Mouse (Mus musculus) heart, embryonic 13.5 days (tissue): ENCODE results near the gene Pard3. TPM values are rescaled to one million over a fixed set of nuclear protein-coding genes. Genes with fewer than 3 reads are reported as not detected.

ENCODE experiments used
- ATAC-seq: fragments of 200-750 bp; cut with Nextera tagmentation; 2 replicates; pipeline ENCODE4 v1.8.0; 2017; ENCODE audit warnings: moderate TSS enrichment; ENCODE audit not compliant: insufficient number of reproducible peaks, low FRiP score, low TSS enrichment; ENCODE audit errors: extremely low read depth
- H3K27ac ChIP-seq: fragments of 300-500 bp; sonication (generic); replicated peaks from 2 replicates; pipeline ENCODE4 v1.5.1; 2015; ENCODE audit warnings: moderate library complexity, mild to moderate bottlenecking, inconsistent platforms
- H3K27me3 ChIP-seq: fragments of 300-500 bp; sonication (generic); replicated peaks from 2 replicates; pipeline ENCODE4 v1.6.1; 2015; ENCODE audit warnings: mild to moderate bottlenecking, inconsistent platforms
- H3K36me3 ChIP-seq: fragments of 300-500 bp; sonication (generic); 2 replicates; pipeline ENCODE4 v1.6.1; 2015; ENCODE audit warnings: mild to moderate bottlenecking, inconsistent platforms
- H3K4me1 ChIP-seq: fragments of 300-500 bp; sonication (generic); 2 replicates; pipeline ENCODE4 v1.6.1; 2015; ENCODE audit warnings: inconsistent platforms
- H3K4me2 ChIP-seq: fragments of 300-500 bp; sonication (generic); 2 replicates; pipeline ENCODE4 v1.6.1; 2015; ENCODE audit warnings: inconsistent platforms, mild to moderate bottlenecking, moderate library complexity
- H3K4me3 ChIP-seq: fragments of 300-500 bp; sonication (generic); 2 replicates; pipeline ENCODE4 v1.5.1; 2015; ENCODE audit warnings: moderate library complexity, mild to moderate bottlenecking, inconsistent platforms
- H3K9ac ChIP-seq: fragments of 300-500 bp; sonication (generic); 2 replicates; pipeline ENCODE4 v1.6.1; 2015; ENCODE audit warnings: inconsistent platforms, mild to moderate bottlenecking, moderate library complexity
- H3K9me3 ChIP-seq: fragments of 300-500 bp; sonication (generic); 2 replicates; pipeline ENCODE4 v1.6.1; 2016; ENCODE audit warnings: inconsistent platforms
- WGBS: fragments of 180-500 bp; shearing (Covaris S2); methylation state at CpG from one replicate; pipeline ENCODE4 v1.1.7; 2015; ENCODE audit warnings: mixed read lengths; 5-methylcytosine and 5-hydroxymethylcytosine counted together
- polyA plus RNA-seq: library from polyadenylated mRNA; unstranded; fragments of >200 nt; fragmentation: Nextera tagmentation; extraction: Ambion mirVana; gene quantifications from 2 replicates; pipeline ENCODE4 v1.2.1, GENCODE M21; 2015

Pard3 gene
- polyA plus RNA-seq, 1 experiment from 2014 or later: 15.0 TPM

GRCm38 (mm10) chr8:127064361-127065112 lies 844 bp downstream of the Pard3 start:
- H3K27ac ChIP-seq: peak overlapping the region; percentile 98
- ATAC-seq: peak; percentile 60
- peak overlapping the region; percentile 85 for H3K4me3 ChIP-seq
- WGBS: under 1% methylated on average over 80 of the region's 80 CpGs
- peaks cover 46% of the 10 kb centered on the region for H3K4me1 ChIP-seq
- H3K27me3 ChIP-seq: no peaks in the 10 kb centered on the region
- no peaks in the 10 kb centered on the region for H3K9me3 ChIP-seq
- no peaks in the 10 kb centered on the region for H3K36me3 ChIP-seq
- peak overlapping the region; percentile 95 for H3K9ac ChIP-seq
- H3K4me2 ChIP-seq: peak overlapping the region; percentile 81

GRCm38 (mm10) chr8:127065113-127065473 lies 1.4 kb downstream of the Pard3 start:
- peak overlapping the region; percentile 95 for H3K9ac ChIP-seq
- H3K4me3 ChIP-seq: peak overlapping the region; percentile 85
- H3K4me1 ChIP-seq: peaks cover 52% of the 10 kb centered on the region
- ATAC-seq: no peak
- WGBS: 2% methylated on average over 10 of the region's 10 CpGs
- no peaks in the 10 kb centered on the region for H3K36me3 ChIP-seq
- no peaks in the 10 kb centered on the region for H3K27me3 ChIP-seq
- peak overlapping the region; percentile 98 for H3K27ac ChIP-seq
- peak overlapping the region; percentile 81 for H3K4me2 ChIP-seq
- H3K9me3 ChIP-seq: no peaks in the 10 kb centered on the region

GRCm38 (mm10) chr8:127065791-127066190 lies 2.1 kb downstream of the Pard3 start:
- Histone ChIP-seq H3K4me1 (peaks cover 59% of the 10 kb centered on the region), H3K27ac (no peak overlapping the region), H3K4me2 (peak overlapping the region; percentile 81), H3K27me3 (no peaks in the 10 kb centered on the region), H3K9me3 (no peaks in the 10 kb centered on the region), H3K36me3 (no peaks in the 10 kb centered on the region), H3K9ac (peak overlapping the region; percentile 95), H3K4me3 (peak overlapping the region; percentile 85)
- ATAC-seq: no peak
- WGBS: 56% methylated on average over 1 of the region's 1 CpGs

GRCm38 (mm10) chr8:127066501-127066900 lies 2.8 kb downstream of the Pard3 start:
- Histone ChIP-seq H3K4me1 (peaks cover 65% of the 10 kb centered on the region), H3K36me3 (no peaks in the 10 kb centered on the region), H3K9ac (no peak overlapping the region), H3K4me3 (no peak overlapping the region), H3K27me3 (no peaks in the 10 kb centered on the region), H3K27ac (no peak overlapping the region), H3K4me2 (0 out of 2 replicates have a peak overlapping the region, but pooled peaks have one; percentile 81), H3K9me3 (no peaks in the 10 kb centered on the region)
- ATAC-seq: no peak

GRCm38 (mm10) chr8:127068719-127069118 lies 5.0 kb downstream of the Pard3 start:
- Histone ChIP-seq H3K9ac (no peak overlapping the region), H3K27me3 (no peaks in the 10 kb centered on the region), H3K4me2 (no peak overlapping the region), H3K36me3 (no peaks in the 10 kb centered on the region), H3K4me1 (peaks cover 72% of the 10 kb centered on the region), H3K9me3 (no peaks in the 10 kb centered on the region), H3K4me3 (no peak overlapping the region), H3K27ac (no peak overlapping the region)
- WGBS: 60% methylated on average over 3 of the region's 3 CpGs
- no peak for ATAC-seq

- 30% methylated on average over 3 of the region's 3 CpGs for WGBS
- Histone ChIP-seq H3K9ac (peak overlapping the region; percentile 33; the same call in 1 of the 2 replicates), H3K27me3 (no peaks in the 10 kb centered on the region), H3K4me2 (0 out of 2 replicates have a peak overlapping the region, but pooled peaks have one; percentile 1), H3K4me3 (no peak overlapping the region), H3K9me3 (no peaks in the 10 kb centered on the region), H3K4me1 (peaks cover 86% of the 10 kb centered on the region), H3K27ac (peak overlapping the region; percentile 69), H3K36me3 (no peaks in the 10 kb centered on the region)
- no peak for ATAC-seq
Measured at GRCm38 (mm10) chr8:127070225-127070624, 6.5 kb downstream of the Pard3 start.

GRCm38 (mm10) chr8:127073052-127073618 lies 9.4 kb downstream of the Pard3 start:
- no peak for ATAC-seq
- H3K36me3 ChIP-seq: no peaks in the 10 kb centered on the region
- H3K4me1 ChIP-seq: peaks cover 89% of the 10 kb centered on the region
- H3K27me3 ChIP-seq: no peaks in the 10 kb centered on the region
- H3K9ac ChIP-seq: no peak overlapping the region
- WGBS: 55% methylated on average over 5 of the region's 5 CpGs
- no peak overlapping the region for H3K4me3 ChIP-seq
- H3K27ac ChIP-seq: no peak overlapping the region
- no peak overlapping the region for H3K4me2 ChIP-seq
- no peaks in the 10 kb centered on the region for H3K9me3 ChIP-seq

GRCm38 (mm10) chr8:127076511-127076910 lies 12.8 kb downstream of the Pard3 start:
- H3K27ac ChIP-seq: no peak overlapping the region
- WGBS: 78% methylated on average over 7 of the region's 7 CpGs
- no peak for ATAC-seq
- no peak overlapping the region for H3K4me2 ChIP-seq
- no peaks in the 10 kb centered on the region for H3K27me3 ChIP-seq
- H3K36me3 ChIP-seq: no peaks in the 10 kb centered on the region
- no peak overlapping the region for H3K9ac ChIP-seq
- no peak overlapping the region for H3K4me3 ChIP-seq
- peaks cover 89% of the 10 kb centered on the region for H3K4me1 ChIP-seq
- H3K9me3 ChIP-seq: no peaks in the 10 kb centered on the region

GRCm38 (mm10) chr8:127079244-127079805 lies 15.6 kb downstream of the Pard3 start:
- H3K4me1 ChIP-seq: peaks cover 84% of the 10 kb centered on the region

GRCm38 (mm10) chr8:127081297-127081696 lies 17.6 kb downstream of the Pard3 start:
- H3K27ac ChIP-seq: no peak overlapping the region
- WGBS: 80% methylated on average over 3 of the region's 3 CpGs
- ATAC-seq: no peak

More at GRCm38 (mm10) chr8:127079244-127079805, 15.6 kb downstream of the Pard3 start:
- no peak for ATAC-seq
- Histone ChIP-seq H3K9ac (no peak overlapping the region), H3K36me3 (no peaks in the 10 kb centered on the region), H3K27ac (0 out of 2 replicates have a peak overlapping the region, but pooled peaks have one; percentile 9), H3K4me3 (no peak overlapping the region), H3K9me3 (no peaks in the 10 kb centered on the region), H3K27me3 (no peaks in the 10 kb centered on the region), H3K4me2 (no peak overlapping the region)
- WGBS: 47% methylated on average over 5 of the region's 5 CpGs

GRCm38 (mm10) chr8:127082486-127082885 lies 18.8 kb downstream of the Pard3 start:
- no peak overlapping the region for H3K4me3 ChIP-seq
- no peaks in the 10 kb centered on the region for H3K36me3 ChIP-seq
- H3K4me2 ChIP-seq: no peak overlapping the region
- no peak for ATAC-seq
- H3K27ac ChIP-seq: no peak overlapping the region
- peaks cover 64% of the 10 kb centered on the region for H3K4me1 ChIP-seq
- H3K27me3 ChIP-seq: no peaks in the 10 kb centered on the region
- no peak overlapping the region for H3K9ac ChIP-seq
- no peaks in the 10 kb centered on the region for H3K9me3 ChIP-seq
- 76% methylated on average over 2 of the region's 2 CpGs for WGBS

More at GRCm38 (mm10) chr8:127081297-127081696, 17.6 kb downstream of the Pard3 start:
- H3K9me3 ChIP-seq: no peaks in the 10 kb centered on the region
- H3K9ac ChIP-seq: no peak overlapping the region
- H3K36me3 ChIP-seq: no peaks in the 10 kb centered on the region
- no peak overlapping the region for H3K4me3 ChIP-seq
- peaks cover 67% of the 10 kb centered on the region for H3K4me1 ChIP-seq
- no peak overlapping the region for H3K4me2 ChIP-seq
- H3K27me3 ChIP-seq: no peaks in the 10 kb centered on the region
